Mouse (Mus musculus) lung, embryonic 14.5 days (tissue): Measurements from ENCODE around the gene Cplx2. TPM values are rescaled to one million over a fixed set of nuclear protein-coding genes. Genes with fewer than 3 reads are reported as not detected.
A peak's percentile ranks its signal among the peaks of the same experiment; 100 is the strongest.

Experiments
- ATAC-seq: fragments of 200-750 bp; cut with Nextera tagmentation; 2 replicates; pipeline ENCODE4 v1.8.0; 2017; ENCODE audit warnings: mild to moderate bottlenecking, moderate TSS enrichment, moderate library complexity; ENCODE audit not compliant: insufficient read depth
- DNase-seq: peaks from one replicate; pipeline ENCODE4 v3.0.0-alpha.2; 2015
- H3K27ac ChIP-seq: fragments of 300-500 bp; sonication (generic); 2 replicates; pipeline ENCODE4 v1.5.1; 2014; ENCODE audit warnings: low read depth, mild to moderate bottlenecking, moderate library complexity
- H3K27me3 ChIP-seq: fragments of 300-500 bp; sonication (generic); 2 replicates; pipeline ENCODE4 v1.6.1; 2014; ENCODE audit warnings: low read length, control low read depth; ENCODE audit not compliant: insufficient read depth
- H3K36me3 ChIP-seq: fragments of 300-500 bp; sonication (generic); 2 replicates; pipeline ENCODE4 v1.6.1; 2014; ENCODE audit warnings: control low read depth; ENCODE audit not compliant: insufficient read depth
- H3K4me1 ChIP-seq: fragments of 300-500 bp; sonication (generic); 2 replicates; pipeline ENCODE4 v1.6.1; 2014; ENCODE audit warnings: antibody characterized with exemption, control low read depth; ENCODE audit not compliant: insufficient read depth
- H3K4me2 ChIP-seq: fragments of 300-500 bp; sonication (generic); 2 replicates; pipeline ENCODE4 v1.6.1; 2014; ENCODE audit warnings: mild to moderate bottlenecking
- H3K4me3 ChIP-seq: fragments of 300-500 bp; sonication (generic); 2 replicates; pipeline ENCODE4 v1.5.1; 2014; ENCODE audit warnings: low read depth, low read length
- H3K9ac ChIP-seq: fragments of 300-500 bp; sonication (generic); 2 replicates; pipeline ENCODE4 v1.6.1; 2014
- H3K9me3 ChIP-seq: fragments of 300-500 bp; sonication (generic); 2 replicates; pipeline ENCODE4 v1.6.1; 2016; ENCODE audit warnings: low read depth, low read length, control low read depth
- CTCF ChIP-seq: IDR thresholded peaks from 2 replicates; pipeline ENCODE4 v1.5.1; 2016; ENCODE audit warnings: antibody characterized with exemption, low read depth
- WGBS: fragments of 180-500 bp; shearing (Covaris S2); extraction: QIAGEN DNeasy Blood & Tissue Kit; methylation state at CpG from one replicate; pipeline ENCODE4 v1.1.7; 2014; 5-methylcytosine and 5-hydroxymethylcytosine counted together
- polyA plus RNA-seq: library from polyadenylated mRNA; unstranded; fragments of >200 nt; fragmentation: Nextera tagmentation; extraction: Ambion mirVana; gene quantifications from 2 replicates; pipeline ENCODE4 v1.2.1, GENCODE M21; 2014

Gene Cplx2
- polyA plus RNA-seq, 1 experiment from 2014 or later: 12.2 TPM

DNA sequence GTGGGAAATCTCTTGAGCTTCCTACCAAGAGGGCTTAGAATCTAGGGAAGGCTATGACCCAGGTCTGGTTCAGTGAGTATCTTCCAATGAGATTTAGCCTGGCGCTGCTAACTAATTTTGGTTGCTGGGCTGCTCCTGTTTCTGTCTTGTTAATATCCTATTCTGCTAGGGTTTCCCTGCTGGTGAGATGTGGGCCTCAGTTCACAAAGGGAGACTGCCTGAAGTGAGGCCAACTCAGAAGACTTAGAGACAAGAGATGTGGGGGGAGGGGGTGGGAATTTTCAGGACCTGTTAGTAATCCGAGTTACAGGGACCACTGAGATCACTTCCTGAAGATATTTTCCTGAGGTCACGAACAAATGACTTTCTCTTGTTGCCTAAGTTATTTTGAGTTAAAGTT, 33.1 kb downstream of the Cplx2 start:
- Histone ChIP-seq H3K4me1 (peaks cover 9% of the 10 kb centered on the region; the same call in 1 of the 2 replicates), H3K4me2 (no peak overlapping the region), H3K27ac (no peak overlapping the region), H3K36me3 (no peaks in the 10 kb centered on the region), H3K27me3 (no peaks in the 10 kb centered on the region), H3K4me3 (no peak overlapping the region), H3K9ac (no peak overlapping the region), H3K9me3 (no peaks in the 10 kb centered on the region)
- ATAC-seq: no peak
- TF ChIP-seq CTCF: no peak
- DNase-seq: no peak
- WGBS: 67% methylated on average over 3 of the region's 3 CpGs

DNA sequence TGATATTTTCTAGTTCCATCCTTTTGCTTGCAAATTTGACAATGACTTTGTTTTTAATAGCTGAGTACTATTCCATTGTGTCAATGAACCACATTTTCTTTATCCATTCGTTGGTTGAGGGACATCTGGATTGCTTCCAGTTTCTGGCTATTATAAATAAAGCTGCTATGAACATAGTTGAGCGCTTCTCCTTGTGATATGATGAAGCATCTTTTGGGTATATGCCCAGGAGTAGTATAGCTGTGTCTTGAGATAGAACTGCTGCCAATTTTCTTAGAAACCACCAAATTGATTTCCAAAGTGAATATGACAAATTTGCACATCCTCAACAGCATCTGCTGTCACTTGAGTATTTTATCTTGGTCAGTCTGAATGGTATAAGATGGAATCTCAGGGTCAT, 34.7 kb downstream of the Cplx2 start:
- no peak overlapping the region for H3K4me3 ChIP-seq
- DNase-seq (peak; percentile 33), ATAC-seq (no peak)
- no peaks in the 10 kb centered on the region for H3K36me3 ChIP-seq
- H3K9me3 ChIP-seq: no peaks in the 10 kb centered on the region
- no peak overlapping the region for H3K9ac ChIP-seq
- peaks cover 5% of the 10 kb centered on the region; the same call in 1 of the 2 replicates for H3K4me1 ChIP-seq
- H3K4me2 ChIP-seq: no peak overlapping the region
- whole genome bisulfite sequencing: 45% methylated on average over 2 of the region's 2 CpGs
- H3K27me3 ChIP-seq: no peaks in the 10 kb centered on the region
- H3K27ac ChIP-seq: no peak overlapping the region
- no peak for TF ChIP-seq CTCF

DNA sequence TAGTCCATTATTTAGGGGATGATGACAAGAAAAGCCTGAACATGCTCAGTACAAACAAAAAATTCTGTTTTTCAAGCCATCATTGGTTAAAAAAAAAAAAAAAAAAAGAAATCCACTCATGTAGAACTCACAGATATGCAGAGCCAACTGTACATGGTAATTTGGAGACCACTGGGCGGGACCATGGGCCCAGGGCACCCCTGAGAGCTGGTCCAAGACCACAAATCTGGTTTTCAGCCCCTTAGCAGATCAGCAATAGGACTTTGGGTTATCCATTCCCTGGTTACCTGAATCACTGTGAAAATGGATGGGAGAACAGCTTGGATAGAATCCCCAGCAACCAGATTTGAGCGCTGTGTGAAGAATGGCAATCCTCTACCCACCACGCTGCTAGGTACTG, 40.5 kb downstream of the Cplx2 start:
- Histone ChIP-seq H3K9ac (no peak overlapping the region), H3K4me1 (no peaks in the 10 kb centered on the region), H3K27ac (no peak overlapping the region), H3K27me3 (no peaks in the 10 kb centered on the region), H3K4me2 (no peak overlapping the region), H3K4me3 (no peak overlapping the region), H3K9me3 (no peaks in the 10 kb centered on the region), H3K36me3 (no peaks in the 10 kb centered on the region)
- DNase-seq (no peak), ATAC-seq (no peak)
- WGBS: 78% methylated on average over 3 of the region's 3 CpGs
- TF ChIP-seq CTCF: no peak

DNA sequence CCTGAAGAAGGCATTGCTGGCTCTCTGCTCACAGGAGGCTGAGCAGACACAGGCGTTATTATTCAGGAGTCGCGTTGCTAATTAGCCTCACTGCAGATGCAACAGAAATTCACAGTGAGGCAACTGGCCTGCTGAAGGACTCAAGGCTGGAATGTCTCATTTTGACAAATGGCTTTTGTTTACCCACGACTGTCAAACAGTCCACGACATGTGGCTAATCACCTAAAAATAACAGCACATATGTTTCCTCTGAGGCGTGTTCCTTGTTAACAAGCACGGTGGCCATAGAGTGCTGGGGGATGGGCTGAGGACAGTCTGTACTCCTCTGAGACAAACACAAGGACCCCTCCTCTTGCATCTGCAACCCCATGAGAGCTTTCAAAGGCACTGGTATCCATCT, 41.1 kb downstream of the Cplx2 start:
- Histone ChIP-seq H3K4me1 (no peaks in the 10 kb centered on the region), H3K4me3 (no peak overlapping the region), H3K27me3 (no peaks in the 10 kb centered on the region), H3K36me3 (no peaks in the 10 kb centered on the region), H3K27ac (no peak overlapping the region), H3K4me2 (no peak overlapping the region), H3K9ac (no peak overlapping the region), H3K9me3 (no peaks in the 10 kb centered on the region)
- TF ChIP-seq CTCF: no peak
- ATAC-seq (0 out of 2 replicates have a peak, but pooled peaks have one; percentile 62), DNase-seq (peak; percentile 50)
- 15% methylated on average over 7 of the region's 7 CpGs for WGBS

DNA sequence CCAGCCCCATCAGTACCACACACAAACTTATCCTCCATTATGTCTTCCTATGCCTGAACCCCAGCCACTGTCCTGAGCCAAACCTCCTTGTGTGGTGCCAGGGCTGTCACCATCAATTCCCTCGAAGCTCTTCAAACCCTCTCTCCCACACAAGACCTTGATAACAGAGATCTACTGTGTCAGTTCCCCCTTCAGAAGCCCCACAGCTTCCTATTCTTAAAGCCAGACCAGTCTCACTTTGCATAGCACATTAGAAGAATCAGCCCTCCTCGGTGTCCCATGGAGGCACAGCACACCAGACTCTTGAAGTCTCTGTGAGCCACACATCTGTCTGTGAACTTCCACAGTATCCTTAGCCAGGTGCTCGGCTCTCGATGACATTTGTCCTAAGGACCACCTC, 41.6 kb downstream of the Cplx2 start:
- no peaks in the 10 kb centered on the region for H3K27me3 ChIP-seq
- H3K27ac ChIP-seq: no peak overlapping the region
- no peak for TF ChIP-seq CTCF
- H3K4me1 ChIP-seq: no peaks in the 10 kb centered on the region
- H3K9ac ChIP-seq: no peak overlapping the region
- no peaks in the 10 kb centered on the region for H3K36me3 ChIP-seq
- no peaks in the 10 kb centered on the region for H3K9me3 ChIP-seq
- no peak overlapping the region for H3K4me2 ChIP-seq
- 66% methylated on average over 4 of the region's 4 CpGs for WGBS
- no peak overlapping the region for H3K4me3 ChIP-seq
- DNase-seq (no peak), ATAC-seq (no peak)

DNA sequence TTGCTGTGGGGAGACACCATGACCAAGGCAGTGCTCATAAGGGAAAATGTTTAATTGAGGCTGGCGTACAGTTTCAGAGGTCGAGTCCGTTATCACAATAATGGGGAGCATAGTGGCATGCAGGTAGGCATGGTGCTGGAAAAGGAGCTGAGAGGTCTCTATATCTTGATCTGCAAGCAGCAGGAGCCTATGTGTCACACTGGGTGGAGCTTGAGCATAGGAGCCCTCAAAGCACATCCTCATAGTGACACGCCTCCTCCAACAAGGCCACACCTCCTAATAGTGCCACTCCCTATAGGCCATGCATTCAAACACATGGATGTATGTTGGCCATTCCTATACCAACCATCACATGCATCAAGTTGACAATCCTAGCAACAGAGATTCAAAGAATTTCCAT, 43.9 kb downstream of the Cplx2 start:
- no peaks in the 10 kb centered on the region for H3K36me3 ChIP-seq
- ATAC-seq: no peak
- WGBS: 91% methylated on average over 4 of the region's 4 CpGs
- no peak overlapping the region for H3K4me2 ChIP-seq
- no peaks in the 10 kb centered on the region for H3K27me3 ChIP-seq
- no peaks in the 10 kb centered on the region for H3K9me3 ChIP-seq
- H3K9ac ChIP-seq: no peak overlapping the region
- no peaks in the 10 kb centered on the region for H3K4me1 ChIP-seq
- no peak overlapping the region for H3K27ac ChIP-seq
- no peak overlapping the region for H3K4me3 ChIP-seq
- TF ChIP-seq CTCF: no peak
- no peak for DNase-seq

DNA sequence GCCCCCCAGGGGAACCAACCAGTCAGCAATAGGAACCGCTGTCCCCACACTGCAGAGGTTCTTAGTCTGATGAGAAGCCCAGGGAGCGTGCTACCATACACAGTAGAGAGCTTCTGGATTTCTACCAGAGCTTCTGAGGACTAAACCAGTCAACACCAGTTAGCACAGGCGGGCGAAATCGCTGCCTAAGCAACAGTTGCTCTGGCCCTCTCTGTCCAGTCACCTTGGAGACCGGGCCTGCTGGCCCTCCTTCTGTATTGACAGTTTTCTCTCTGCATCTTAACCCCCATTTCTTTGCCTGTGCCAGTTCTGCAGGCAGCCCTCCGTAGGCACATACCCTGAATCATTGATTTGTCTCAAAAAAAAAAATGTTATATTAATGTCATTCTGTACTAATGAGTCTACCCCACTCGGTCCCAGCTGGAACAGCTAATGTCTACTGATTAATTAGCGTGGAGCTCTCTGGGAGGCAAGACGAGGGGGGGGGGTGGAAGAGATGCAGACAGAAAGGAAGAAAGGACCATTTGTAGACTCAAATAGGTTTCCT, 47.7 kb downstream of the Cplx2 start:
- H3K36me3 ChIP-seq: no peaks in the 10 kb centered on the region

More for the DNA sequence above, 47.7 kb downstream of the Cplx2 start:
- Histone ChIP-seq H3K9ac (no peak overlapping the region), H3K27ac (no peak overlapping the region), H3K4me3 (no peak overlapping the region), H3K9me3 (peaks cover 5% of the 10 kb centered on the region; the same call in 1 of the 2 replicates), H3K27me3 (no peaks in the 10 kb centered on the region), H3K4me1 (no peaks in the 10 kb centered on the region), H3K4me2 (no peak overlapping the region)
- DNase-seq (no peak), ATAC-seq (no peak)
- 65% methylated on average over 10 of the region's 10 CpGs for WGBS
- TF ChIP-seq CTCF: no peak
